Mouse (Mus musculus): Measurements from ENCODE around the gene Pik3cb. TPM values are rescaled to one million over a fixed set of nuclear protein-coding genes. Genes with fewer than 3 reads are reported as not detected.

Gene Pik3cb
- polyA plus RNA-seq, 1 experiment from 2014 or later, result 4.1 TPM

DNA sequence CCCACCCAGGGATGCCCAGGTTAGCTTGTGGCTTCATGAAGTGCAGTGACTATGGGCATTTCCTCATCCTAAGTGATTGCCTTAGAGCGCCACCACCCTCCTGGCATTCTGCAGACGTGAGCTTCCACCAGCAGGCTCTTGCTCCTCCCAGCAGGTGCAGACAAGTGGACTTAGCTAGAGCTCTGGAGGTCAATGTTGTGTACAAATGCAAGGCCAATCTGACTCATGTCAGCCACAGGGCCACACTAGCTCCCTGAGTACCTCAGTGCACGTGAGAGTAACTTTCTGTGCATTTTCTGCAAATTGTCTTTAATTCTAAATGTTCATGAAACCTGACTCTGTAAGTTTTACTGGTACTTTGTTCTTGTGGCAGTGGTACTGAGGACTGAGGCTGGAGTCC is 124.1 kb downstream of the Pik3cb start:
- no peak for DNase-seq (ENCODE audit: low spot score)
- Histone ChIP-seq H3K4me2 (replicated peaks; ENCODE audit: low read depth, low read length) (no peak overlapping the region), H3K27me3 (replicated peaks; ENCODE audit: insufficient read depth, low read length) (no peaks in the 10 kb centered on the region), H3K36me3 (ENCODE audit: insufficient read depth, low read length) (no peaks in the 10 kb centered on the region), H3K27ac (ENCODE audit: low read length) (no peak overlapping the region), H3K4me3 (ENCODE audit: low read depth, low read length) (no peak overlapping the region), H3K4me1 (ENCODE audit: insufficient read depth, low read depth, low read length) (no peaks in the 10 kb centered on the region), H3K9me3 (ENCODE audit: low read length) (no peaks in the 10 kb centered on the region), H3K9ac (replicated peaks; ENCODE audit: low read depth) (no peak overlapping the region)
- 50% methylated on average over 3 of the region's 3 CpGs for WGBS
- no peak for ATAC-seq
- TF ChIP-seq EP300 (IDR thresholded peaks at IDR 0.05) (no peak), CTCF (IDR thresholded peaks at IDR 0.05) (no peak)

DNA sequence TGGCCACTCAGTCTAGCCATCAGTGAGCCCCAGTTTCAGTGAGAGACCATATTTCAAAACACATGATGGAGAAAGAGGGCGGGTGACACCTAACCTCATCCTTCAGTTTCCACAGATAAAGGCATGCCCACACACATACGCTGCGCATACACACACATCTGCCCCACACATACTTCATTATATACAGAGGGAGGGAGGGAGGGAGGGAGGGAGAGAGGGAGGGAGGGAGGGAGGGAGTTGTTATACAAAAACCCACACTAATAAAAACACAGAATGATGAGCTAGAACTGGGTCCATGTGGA is 130.6 kb downstream of the Pik3cb start:
- TF ChIP-seq CTCF (IDR thresholded peaks at IDR 0.05), result no peak
- no peak for TF ChIP-seq EP300 (IDR thresholded peaks at IDR 0.05)
- H3K27me3 ChIP-seq (replicated peaks; ENCODE audit: insufficient read depth, low read length), result no peaks in the 10 kb centered on the region
- H3K36me3 ChIP-seq (ENCODE audit: insufficient read depth, low read length), result no peaks in the 10 kb centered on the region
- 74% methylated on average over 3 of the region's 3 CpGs for WGBS
- no peak overlapping the region for H3K9ac ChIP-seq (replicated peaks; ENCODE audit: low read depth)
- ATAC-seq (no peak), DNase-seq (ENCODE audit: low spot score) (no peak)
- H3K27ac ChIP-seq (ENCODE audit: low read length), result no peak overlapping the region
- no peaks in the 10 kb centered on the region for H3K4me1 ChIP-seq (ENCODE audit: insufficient read depth, low read depth, low read length)
- no peaks in the 10 kb centered on the region for H3K9me3 ChIP-seq (ENCODE audit: low read length)
- H3K4me2 ChIP-seq (replicated peaks; ENCODE audit: low read depth, low read length), result no peak overlapping the region
- no peak overlapping the region for H3K4me3 ChIP-seq (ENCODE audit: low read depth, low read length)

DNA sequence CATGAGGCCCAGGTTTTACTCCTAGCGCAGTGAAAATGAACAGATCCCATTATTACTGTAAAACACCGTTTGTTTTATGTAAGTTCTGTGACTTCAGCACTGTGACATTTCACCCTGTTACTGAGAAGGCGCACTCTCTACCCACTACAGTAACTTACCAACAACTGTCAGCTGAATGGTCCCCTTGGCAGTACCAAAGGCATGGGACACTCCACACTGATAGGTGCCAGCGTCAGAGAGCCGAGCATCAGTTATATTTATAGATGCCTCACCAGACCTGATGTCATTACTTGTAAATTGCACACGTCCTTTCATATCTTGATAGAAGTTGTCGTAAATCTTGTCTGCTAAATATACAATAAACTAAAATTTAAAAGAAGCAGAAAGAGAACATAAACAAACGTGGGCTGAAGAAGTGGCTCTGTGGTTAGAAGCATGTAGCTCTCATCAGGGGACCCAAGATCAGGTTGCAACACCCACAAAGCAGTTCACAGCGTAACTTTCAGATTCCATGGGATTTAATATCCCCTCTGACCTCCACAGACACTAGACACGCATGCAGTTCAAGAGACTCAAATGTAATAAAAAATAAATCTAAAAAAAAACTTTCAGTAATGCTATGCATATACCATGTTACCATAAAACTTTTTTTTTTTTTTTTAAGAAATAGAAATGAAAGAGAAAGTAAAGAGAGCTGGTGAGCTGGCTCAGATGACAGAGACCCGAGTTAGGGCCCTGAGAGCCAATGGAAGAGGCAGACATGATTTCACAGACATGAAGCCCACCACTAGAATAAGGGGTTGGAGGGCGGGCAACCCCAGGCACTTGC is 131.1 kb downstream of the Pik3cb start:
- DNase-seq (ENCODE audit: low spot score) (no peak), ATAC-seq (no peak)
- WGBS, result 70% methylated on average over 12 of the region's 12 CpGs
- no peaks in the 10 kb centered on the region for H3K9me3 ChIP-seq (ENCODE audit: low read length)
- no peak overlapping the region for H3K27ac ChIP-seq (ENCODE audit: low read length)
- H3K4me2 ChIP-seq (replicated peaks; ENCODE audit: low read depth, low read length), result no peak overlapping the region
- H3K9ac ChIP-seq (replicated peaks; ENCODE audit: low read depth), result no peak overlapping the region
- H3K4me3 ChIP-seq (ENCODE audit: low read depth, low read length), result no peak overlapping the region
- no peaks in the 10 kb centered on the region for H3K4me1 ChIP-seq (ENCODE audit: insufficient read depth, low read depth, low read length)
- no peaks in the 10 kb centered on the region for H3K36me3 ChIP-seq (ENCODE audit: insufficient read depth, low read length)
- no peaks in the 10 kb centered on the region for H3K27me3 ChIP-seq (replicated peaks; ENCODE audit: insufficient read depth, low read length)
- no peak for TF ChIP-seq CTCF (IDR thresholded peaks at IDR 0.05)
- no peak for TF ChIP-seq EP300 (IDR thresholded peaks at IDR 0.05)

DNA sequence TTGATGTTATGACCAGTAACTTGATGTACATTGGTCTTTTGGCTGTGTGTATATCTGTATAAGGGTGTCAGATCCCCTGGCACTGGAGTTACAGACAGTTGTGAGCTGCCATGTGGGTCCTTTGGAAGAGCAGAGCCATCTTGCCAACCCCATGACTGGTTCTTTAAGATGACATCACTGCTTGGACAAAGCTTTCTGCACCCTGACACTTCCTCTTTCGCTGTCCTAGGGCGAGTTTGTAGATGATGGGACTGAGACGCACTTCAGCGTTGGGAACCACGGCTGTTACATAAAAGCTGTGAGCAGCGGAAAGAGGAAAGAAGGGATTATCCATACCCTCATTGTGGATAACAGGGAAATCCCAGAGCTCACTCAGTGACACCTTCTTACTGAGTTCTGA is 139.1 kb downstream of the Pik3cb start:
- no peaks in the 10 kb centered on the region for H3K4me1 ChIP-seq (ENCODE audit: insufficient read depth, low read depth, low read length)
- no peak overlapping the region for H3K9ac ChIP-seq (replicated peaks; ENCODE audit: low read depth)
- TF ChIP-seq CTCF (IDR thresholded peaks at IDR 0.05) (no peak), EP300 (IDR thresholded peaks at IDR 0.05) (no peak)
- no peak overlapping the region for H3K4me2 ChIP-seq (replicated peaks; ENCODE audit: low read depth, low read length)
- no peaks in the 10 kb centered on the region for H3K27me3 ChIP-seq (replicated peaks; ENCODE audit: insufficient read depth, low read length)
- H3K36me3 ChIP-seq (ENCODE audit: insufficient read depth, low read length), result no peaks in the 10 kb centered on the region; the same call in 1 of the 2 replicates
- no peak overlapping the region for H3K4me3 ChIP-seq (ENCODE audit: low read depth, low read length)
- no peak for ATAC-seq
- DNase-seq (ENCODE audit: low spot score), result no peak
- whole genome bisulfite sequencing, result 89% methylated on average over 6 of the region's 6 CpGs
- H3K27ac ChIP-seq (ENCODE audit: low read length), result no peak overlapping the region
- no peaks in the 10 kb centered on the region for H3K9me3 ChIP-seq (ENCODE audit: low read length)

DNA sequence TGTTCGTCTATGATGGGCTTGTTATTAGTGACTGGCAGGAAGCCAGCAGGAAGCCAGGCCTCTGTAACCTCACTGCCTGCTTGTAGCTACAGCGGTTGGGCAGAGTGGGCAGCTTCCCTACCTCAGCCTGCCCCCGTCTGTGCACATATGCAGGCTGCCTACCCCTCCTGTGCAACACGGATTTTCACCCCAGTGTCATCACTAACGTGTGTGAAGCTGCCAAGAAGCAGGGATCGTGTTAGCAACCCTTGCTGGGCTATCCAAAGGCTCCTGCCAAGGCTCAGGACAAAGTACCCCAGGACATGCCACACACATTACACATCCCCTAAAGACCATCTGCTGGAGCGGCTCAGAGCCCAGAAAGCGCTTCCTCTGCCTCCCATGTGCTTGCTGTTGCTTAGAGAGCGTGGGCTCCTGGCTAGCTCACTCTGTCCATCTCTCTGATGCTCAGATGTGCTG is 140.5 kb downstream of the Pik3cb start:
- Histone ChIP-seq H3K27ac (ENCODE audit: low read length) (no peak overlapping the region), H3K27me3 (replicated peaks; ENCODE audit: insufficient read depth, low read length) (no peaks in the 10 kb centered on the region), H3K36me3 (ENCODE audit: insufficient read depth, low read length) (no peaks in the 10 kb centered on the region; the same call in 1 of the 2 replicates), H3K4me3 (ENCODE audit: low read depth, low read length) (no peak overlapping the region), H3K4me1 (ENCODE audit: insufficient read depth, low read depth, low read length) (no peaks in the 10 kb centered on the region), H3K9ac (replicated peaks; ENCODE audit: low read depth) (no peak overlapping the region), H3K9me3 (ENCODE audit: low read length) (no peaks in the 10 kb centered on the region), H3K4me2 (replicated peaks; ENCODE audit: low read depth, low read length) (no peak overlapping the region)
- ATAC-seq, result no peak
- no peak for DNase-seq (ENCODE audit: low spot score)
- TF ChIP-seq CTCF (IDR thresholded peaks at IDR 0.05) (no peak), EP300 (IDR thresholded peaks at IDR 0.05) (no peak)
- WGBS, result 63% methylated on average over 9 of the region's 9 CpGs

DNA sequence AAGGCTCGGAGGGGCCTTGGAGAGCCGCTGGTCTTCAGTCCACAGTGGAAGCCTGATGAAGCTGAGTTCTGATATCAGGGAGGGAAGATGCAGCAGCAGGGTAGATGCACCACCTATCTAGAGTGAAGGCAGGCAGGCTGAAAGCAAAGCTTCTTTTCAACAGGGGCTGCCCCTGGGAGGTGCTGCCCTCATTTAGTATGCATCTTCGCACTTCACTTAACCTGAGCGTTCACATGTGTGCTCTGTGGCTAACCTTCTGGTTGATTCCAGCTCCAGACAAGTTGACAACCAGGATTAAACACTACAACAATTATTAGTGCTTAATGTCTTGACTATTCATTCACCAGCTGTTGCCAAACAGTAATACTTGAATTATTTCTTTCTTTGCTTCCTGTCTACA is 146.3 kb downstream of the Pik3cb start:
- Histone ChIP-seq H3K9ac (replicated peaks; ENCODE audit: low read depth) (no peak overlapping the region), H3K4me3 (ENCODE audit: low read depth, low read length) (no peak overlapping the region), H3K27ac (ENCODE audit: low read length) (no peak overlapping the region), H3K4me1 (ENCODE audit: insufficient read depth, low read depth, low read length) (no peaks in the 10 kb centered on the region), H3K9me3 (ENCODE audit: low read length) (no peaks in the 10 kb centered on the region), H3K36me3 (ENCODE audit: insufficient read depth, low read length) (0 out of 2 replicates have a peak, but pooled peaks cover 4% of the 10 kb centered on the region), H3K27me3 (replicated peaks; ENCODE audit: insufficient read depth, low read length) (no peaks in the 10 kb centered on the region), H3K4me2 (replicated peaks; ENCODE audit: low read depth, low read length) (no peak overlapping the region)
- TF ChIP-seq CTCF (IDR thresholded peaks at IDR 0.05), result no peak
- no peak for TF ChIP-seq EP300 (IDR thresholded peaks at IDR 0.05)
- ATAC-seq (no peak), DNase-seq (ENCODE audit: low spot score) (no peak)
- 93% methylated on average over 4 of the region's 4 CpGs for WGBS
